Mouse (Mus musculus): Measurements from ENCODE around the gene Tob2. TPM values are rescaled to one million over a fixed set of nuclear protein-coding genes. Genes with fewer than 3 reads are reported as not detected.

Tob2 gene
- polyA plus RNA-seq, 1 experiment from 2014 or later = 25.3 TPM

DNA sequence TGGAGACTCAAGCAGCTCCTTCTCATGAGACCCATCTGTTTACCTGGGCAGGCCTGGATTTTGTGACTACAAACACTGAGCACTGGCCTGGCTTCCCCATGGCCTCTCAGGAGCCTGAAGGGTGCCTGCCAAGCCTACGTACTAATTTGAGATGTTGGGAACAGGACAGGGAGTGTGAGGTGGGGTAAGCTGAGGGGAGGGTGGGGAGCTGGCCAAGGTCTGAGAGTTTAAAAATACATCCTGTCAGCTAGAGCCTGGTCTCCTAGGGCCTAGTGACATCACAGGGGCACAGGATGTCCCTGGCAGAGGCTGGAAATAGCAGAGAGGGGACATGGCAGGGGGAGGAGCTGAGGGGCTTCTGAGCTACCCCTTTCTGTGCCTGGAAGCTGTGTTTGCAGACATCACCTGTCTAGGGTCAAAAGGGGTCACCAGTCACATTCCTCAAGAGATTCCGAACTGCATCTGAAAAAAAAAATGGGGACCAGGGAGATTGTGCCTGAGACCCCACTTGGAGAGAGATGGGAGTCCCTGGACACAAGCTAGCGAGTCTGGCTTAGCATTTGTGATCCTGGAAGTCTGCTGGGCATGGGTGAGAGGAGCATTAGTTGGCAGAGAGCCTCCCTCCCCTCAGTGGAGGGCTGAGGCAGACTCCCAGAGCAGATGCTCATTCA lies 24.3 kb downstream of the Tob2 start:
- no peaks in the 10 kb centered on the region for H3K36me3 ChIP-seq (ENCODE audit: control insufficient read depth, insufficient read depth, low read length)
- H3K27ac ChIP-seq (ENCODE audit: low read length) = no peak overlapping the region
- no peak for ATAC-seq
- no peaks in the 10 kb centered on the region for H3K27me3 ChIP-seq (replicated peaks; ENCODE audit: control insufficient read depth, insufficient read depth, low read length)
- 62% methylated on average over 3 of the region's 3 CpGs for WGBS
- H3K4me1 ChIP-seq (ENCODE audit: control insufficient read depth, insufficient read depth, low read length) = peaks cover 28% of the 10 kb centered on the region
- H3K9ac ChIP-seq (ENCODE audit: low read depth, low read length) = no peak overlapping the region
- no peak overlapping the region for H3K4me3 ChIP-seq (ENCODE audit: low read length)
- no peak overlapping the region for H3K4me2 ChIP-seq (ENCODE audit: low read depth, low read length)
- H3K9me3 ChIP-seq (ENCODE audit: control insufficient read depth, low read length) = no peaks in the 10 kb centered on the region

DNA sequence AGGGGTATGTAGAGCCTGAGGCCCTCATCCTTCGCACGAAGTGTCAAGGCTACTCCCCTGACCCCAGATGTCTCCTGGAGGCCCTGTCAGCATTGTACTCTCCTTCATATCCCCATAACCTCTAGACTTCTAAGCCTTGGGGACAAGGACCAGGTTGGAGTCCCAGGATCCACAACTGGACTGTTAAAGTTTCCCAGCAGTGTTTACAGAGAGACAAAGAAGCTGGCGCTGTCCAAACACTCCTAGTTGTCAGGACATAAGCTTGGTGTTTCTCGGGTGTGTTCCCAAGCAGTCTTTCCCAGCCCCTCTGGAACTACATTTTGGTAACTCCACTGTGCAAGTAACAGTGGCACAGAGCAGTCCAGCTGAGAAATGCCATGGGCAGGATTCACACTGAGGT lies 25.1 kb downstream of the Tob2 start:
- no peak for ATAC-seq
- no peak overlapping the region for H3K4me2 ChIP-seq (ENCODE audit: low read depth, low read length)

DNA sequence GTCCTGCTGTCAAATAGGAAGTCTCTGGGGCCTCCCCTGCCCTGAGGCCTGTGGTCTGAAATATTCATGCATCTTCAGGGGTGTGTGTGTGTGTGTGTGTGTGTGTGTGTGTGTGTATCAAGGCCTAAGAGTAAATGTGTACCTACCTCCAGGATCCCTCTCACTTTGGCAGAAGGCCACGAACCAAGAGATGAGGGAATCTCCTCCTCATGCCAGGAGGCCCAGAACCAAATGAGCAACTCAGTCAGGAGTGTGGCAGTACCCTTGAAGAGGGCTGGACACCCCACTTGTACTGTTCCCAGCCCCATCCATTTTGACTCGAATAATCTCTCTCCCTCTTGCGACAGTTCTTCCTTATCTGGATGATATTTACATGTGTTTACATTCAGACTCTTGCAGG lies 26.4 kb downstream of the Tob2 start:
- WGBS = 72% methylated on average over 3 of the region's 3 CpGs
- no peak overlapping the region for H3K27ac ChIP-seq (ENCODE audit: low read length)

More for the DNA sequence above, 25.1 kb downstream of the Tob2 start:
- H3K4me3 ChIP-seq (ENCODE audit: low read length) = no peak overlapping the region
- no peak overlapping the region for H3K27ac ChIP-seq (ENCODE audit: low read length)
- no peaks in the 10 kb centered on the region for H3K27me3 ChIP-seq (replicated peaks; ENCODE audit: control insufficient read depth, insufficient read depth, low read length)
- H3K4me1 ChIP-seq (ENCODE audit: control insufficient read depth, insufficient read depth, low read length) = peaks cover 28% of the 10 kb centered on the region
- H3K36me3 ChIP-seq (ENCODE audit: control insufficient read depth, insufficient read depth, low read length) = no peaks in the 10 kb centered on the region
- no peaks in the 10 kb centered on the region for H3K9me3 ChIP-seq (ENCODE audit: control insufficient read depth, low read length)
- 63% methylated on average over 4 of the region's 4 CpGs for WGBS
- no peak overlapping the region for H3K9ac ChIP-seq (ENCODE audit: low read depth, low read length)

DNA sequence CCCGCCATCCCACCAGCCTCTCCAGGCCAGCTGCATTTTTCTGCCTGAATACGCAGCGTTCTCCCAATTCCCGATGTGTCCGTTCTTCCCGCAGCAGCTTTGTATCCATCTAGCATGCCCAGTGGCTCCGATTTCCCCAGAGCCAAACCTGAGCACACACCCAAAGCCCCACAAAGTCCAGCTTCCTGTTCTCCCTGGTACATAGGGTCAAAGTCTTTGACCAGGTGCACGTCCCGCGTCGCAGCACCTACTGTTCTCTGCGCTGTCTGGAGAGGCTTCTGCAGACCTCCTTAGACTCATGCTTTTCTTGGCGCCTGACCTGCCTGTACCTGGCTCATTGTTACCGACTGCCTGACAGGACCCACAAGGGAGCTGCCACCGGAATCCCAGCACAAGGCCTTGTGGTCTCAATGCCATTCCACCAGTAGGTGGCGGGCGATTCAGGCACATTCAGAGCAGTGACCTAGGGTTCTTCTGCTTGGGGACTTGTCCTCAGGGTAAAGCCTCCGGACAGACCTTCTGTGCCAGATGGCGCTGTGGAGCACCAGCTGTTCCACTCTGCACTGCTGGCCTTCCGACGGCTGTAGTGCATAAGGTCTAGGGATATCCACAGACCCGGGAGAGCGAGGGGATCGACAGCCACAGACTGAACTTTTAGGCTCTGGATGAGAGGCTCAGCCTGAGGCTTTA lies 27.3 kb downstream of the Tob2 start:
- ATAC-seq = peak; percentile 89
- H3K36me3 ChIP-seq (ENCODE audit: control insufficient read depth, insufficient read depth, low read length) = no peaks in the 10 kb centered on the region
- peak overlapping the region; percentile 74 for H3K27ac ChIP-seq (ENCODE audit: low read length)
- H3K4me1 ChIP-seq (ENCODE audit: control insufficient read depth, insufficient read depth, low read length) = peaks cover 18% of the 10 kb centered on the region
- H3K4me2 ChIP-seq (ENCODE audit: low read depth, low read length) = peak overlapping the region; percentile 53
- H3K4me3 ChIP-seq (ENCODE audit: low read length) = peak overlapping the region; percentile 26; the same call in 1 of the 2 replicates
- H3K9me3 ChIP-seq (ENCODE audit: control insufficient read depth, low read length) = no peaks in the 10 kb centered on the region
- no peaks in the 10 kb centered on the region for H3K27me3 ChIP-seq (replicated peaks; ENCODE audit: control insufficient read depth, insufficient read depth, low read length)
- WGBS = 14% methylated on average over 24 of the region's 24 CpGs
- H3K9ac ChIP-seq (ENCODE audit: low read depth, low read length) = peak overlapping the region; percentile 50

More for the DNA sequence above, 26.4 kb downstream of the Tob2 start:
- H3K4me1 ChIP-seq (ENCODE audit: control insufficient read depth, insufficient read depth, low read length) = peaks cover 26% of the 10 kb centered on the region
- no peaks in the 10 kb centered on the region for H3K9me3 ChIP-seq (ENCODE audit: control insufficient read depth, low read length)
- H3K36me3 ChIP-seq (ENCODE audit: control insufficient read depth, insufficient read depth, low read length) = no peaks in the 10 kb centered on the region
- no peak overlapping the region for H3K9ac ChIP-seq (ENCODE audit: low read depth, low read length)
- H3K4me3 ChIP-seq (ENCODE audit: low read length) = no peak overlapping the region
- no peak for ATAC-seq
- no peak overlapping the region for H3K4me2 ChIP-seq (ENCODE audit: low read depth, low read length)
- no peaks in the 10 kb centered on the region for H3K27me3 ChIP-seq (replicated peaks; ENCODE audit: control insufficient read depth, insufficient read depth, low read length)

DNA sequence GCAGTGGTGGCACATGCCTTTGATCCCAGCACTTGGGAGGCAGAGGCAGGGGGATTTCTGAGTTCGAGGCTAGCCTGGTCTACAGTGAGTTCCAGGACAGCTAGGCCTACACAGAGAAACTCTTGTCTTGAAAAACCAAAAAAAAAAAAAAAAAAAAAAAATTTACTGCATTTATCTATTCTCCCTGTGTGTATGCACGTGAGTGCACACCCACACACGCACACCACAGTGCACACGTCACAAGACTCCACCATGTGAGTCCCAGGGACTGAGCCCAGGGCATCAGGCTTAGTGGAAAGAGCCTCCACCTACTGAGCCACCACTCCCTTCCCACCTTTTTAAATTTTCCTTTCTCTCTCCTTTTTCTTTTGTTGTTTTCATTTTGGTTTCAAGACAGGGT lies 28.1 kb downstream of the Tob2 start:
- WGBS = 78% methylated on average over 4 of the region's 4 CpGs
- H3K9ac ChIP-seq (ENCODE audit: low read depth, low read length) = peak overlapping the region; percentile 50; the same call in 1 of the 2 replicates
- H3K27me3 ChIP-seq (replicated peaks; ENCODE audit: control insufficient read depth, insufficient read depth, low read length) = no peaks in the 10 kb centered on the region
- H3K9me3 ChIP-seq (ENCODE audit: control insufficient read depth, low read length) = no peaks in the 10 kb centered on the region
- ATAC-seq = no peak
- no peak overlapping the region for H3K4me3 ChIP-seq (ENCODE audit: low read length)
- H3K4me2 ChIP-seq (ENCODE audit: low read depth, low read length) = no peak overlapping the region
- no peaks in the 10 kb centered on the region for H3K36me3 ChIP-seq (ENCODE audit: control insufficient read depth, insufficient read depth, low read length)
- no peak overlapping the region for H3K27ac ChIP-seq (ENCODE audit: low read length)
- H3K4me1 ChIP-seq (ENCODE audit: control insufficient read depth, insufficient read depth, low read length) = peaks cover 11% of the 10 kb centered on the region

DNA sequence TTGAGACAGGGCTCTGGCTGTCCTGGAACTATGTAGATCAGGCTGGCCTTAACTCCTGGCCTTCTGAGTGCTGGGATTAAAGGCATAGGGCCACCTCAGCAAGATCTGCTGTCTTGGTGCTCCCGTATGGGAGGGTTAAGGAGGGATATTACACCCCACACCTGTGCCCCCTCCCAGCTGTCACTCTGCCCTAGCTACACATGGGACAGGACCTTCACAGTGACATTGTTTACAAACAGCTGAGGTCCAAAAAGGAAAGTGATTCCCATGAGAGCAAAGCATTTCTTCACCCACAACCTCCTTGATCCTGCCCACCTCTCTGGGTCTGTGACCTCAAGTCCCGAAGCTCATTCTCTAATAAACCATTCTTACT lies 29.4 kb downstream of the Tob2 start:
- no peak overlapping the region for H3K4me3 ChIP-seq (ENCODE audit: low read length)
- no peak overlapping the region for H3K9ac ChIP-seq (ENCODE audit: low read depth, low read length)
- H3K4me2 ChIP-seq (ENCODE audit: low read depth, low read length) = no peak overlapping the region
- H3K36me3 ChIP-seq (ENCODE audit: control insufficient read depth, insufficient read depth, low read length) = no peaks in the 10 kb centered on the region
- H3K9me3 ChIP-seq (ENCODE audit: control insufficient read depth, low read length) = no peaks in the 10 kb centered on the region
- H3K27ac ChIP-seq (ENCODE audit: low read length) = no peak overlapping the region
- no peaks in the 10 kb centered on the region for H3K27me3 ChIP-seq (replicated peaks; ENCODE audit: control insufficient read depth, insufficient read depth, low read length)
- peaks cover 7% of the 10 kb centered on the region; the same call in 1 of the 2 replicates for H3K4me1 ChIP-seq (ENCODE audit: control insufficient read depth, insufficient read depth, low read length)
- ATAC-seq = no peak
- WGBS = 62% methylated on average over 2 of the region's 2 CpGs

DNA sequence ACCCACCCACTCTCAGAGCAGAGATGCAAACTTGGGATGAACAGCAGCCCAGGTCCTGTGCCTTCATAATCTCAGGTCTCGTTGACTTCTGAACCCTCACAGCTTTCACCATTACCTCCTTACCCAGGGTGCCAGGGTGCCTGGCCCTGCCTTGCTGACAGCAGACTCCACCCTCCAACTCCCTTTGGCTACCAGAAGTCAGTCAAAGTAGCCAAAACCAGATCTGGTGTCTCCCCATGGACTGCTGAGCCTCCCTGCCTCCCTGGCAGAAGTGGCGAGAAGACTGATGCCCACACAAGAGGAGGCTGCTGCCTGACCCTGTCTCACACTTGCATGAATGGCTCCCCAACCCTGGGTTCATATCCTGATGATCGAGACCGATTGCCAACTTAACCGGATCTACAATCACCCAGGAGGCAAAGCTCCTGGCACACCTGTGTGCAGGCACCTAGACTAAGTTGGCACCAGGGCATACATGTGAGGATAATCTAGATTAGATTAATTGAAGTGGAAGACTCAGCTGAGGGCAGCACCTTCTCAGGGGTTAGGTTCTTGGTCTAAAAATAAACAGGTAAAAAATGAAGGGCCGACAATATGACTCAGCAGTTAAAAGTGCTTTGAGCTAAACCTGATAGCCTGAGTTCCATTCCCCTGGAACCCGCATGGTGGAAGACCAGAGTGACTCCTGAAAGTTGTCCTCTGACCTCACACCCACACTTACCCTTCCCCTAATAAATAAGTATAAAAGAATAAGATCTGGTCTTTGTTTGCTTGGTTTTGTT lies 30.0 kb downstream of the Tob2 start:
- H3K27me3 ChIP-seq (replicated peaks; ENCODE audit: control insufficient read depth, insufficient read depth, low read length) = no peaks in the 10 kb centered on the region
- no peak overlapping the region for H3K4me3 ChIP-seq (ENCODE audit: low read length)
- H3K9ac ChIP-seq (ENCODE audit: low read depth, low read length) = no peak overlapping the region
- H3K4me2 ChIP-seq (ENCODE audit: low read depth, low read length) = no peak overlapping the region
- H3K27ac ChIP-seq (ENCODE audit: low read length) = no peak overlapping the region
- H3K4me1 ChIP-seq (ENCODE audit: control insufficient read depth, insufficient read depth, low read length) = peaks cover 7% of the 10 kb centered on the region; the same call in 1 of the 2 replicates
- no peak for ATAC-seq
- 87% methylated on average over 7 of the region's 7 CpGs for WGBS
- no peaks in the 10 kb centered on the region for H3K9me3 ChIP-seq (ENCODE audit: control insufficient read depth, low read length)
- no peaks in the 10 kb centered on the region for H3K36me3 ChIP-seq (ENCODE audit: control insufficient read depth, insufficient read depth, low read length)

DNA sequence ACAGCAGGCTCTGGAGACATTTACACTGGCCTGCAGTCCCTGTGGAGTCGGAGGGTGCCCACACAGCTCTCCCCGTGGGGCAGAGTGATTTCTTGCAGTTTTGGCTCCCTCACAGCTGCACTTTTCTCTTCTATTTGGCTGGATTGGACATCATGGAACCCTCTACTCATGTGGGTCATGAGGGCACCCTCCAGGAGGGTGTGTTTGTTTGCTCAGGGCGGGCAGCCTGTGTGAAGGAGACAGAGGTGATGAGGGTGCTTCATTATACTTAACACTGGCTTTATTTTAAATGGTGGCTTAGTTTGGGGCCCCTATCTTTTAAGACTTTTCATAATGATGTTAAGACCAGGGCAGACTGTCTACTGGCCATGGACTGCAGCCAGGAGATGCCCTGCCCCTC lies 33.8 kb downstream of the Tob2 start:
- 0 out of 2 replicates have a peak, but pooled peaks cover 3% of the 10 kb centered on the region for H3K36me3 ChIP-seq (ENCODE audit: control insufficient read depth, insufficient read depth, low read length)

DNA sequence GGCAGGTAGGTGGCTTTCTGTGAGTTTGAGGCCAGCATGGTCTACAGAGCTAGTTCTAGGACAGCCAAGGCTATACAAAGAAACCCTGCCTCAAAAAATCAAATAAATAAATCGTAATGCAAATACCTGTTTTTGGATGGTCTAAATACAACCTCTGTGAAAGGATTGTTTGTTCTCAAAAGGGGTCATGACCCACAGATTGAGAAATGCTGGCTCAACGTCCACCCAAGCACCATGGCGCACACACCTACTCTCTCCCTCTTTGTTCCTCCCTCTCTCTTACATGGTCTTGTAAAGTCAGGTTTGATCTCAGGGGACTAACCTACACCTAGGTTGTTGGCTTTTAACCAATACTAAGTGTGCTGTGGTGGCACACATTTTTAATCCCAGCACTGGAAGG lies 36.0 kb downstream of the Tob2 start:
- 80% methylated on average over 3 of the region's 3 CpGs for WGBS

More for the DNA sequence above, 33.8 kb downstream of the Tob2 start:
- no peak overlapping the region for H3K4me2 ChIP-seq (ENCODE audit: low read depth, low read length)
- WGBS = 69% methylated on average over 3 of the region's 3 CpGs
- no peak for ATAC-seq
- H3K27me3 ChIP-seq (replicated peaks; ENCODE audit: control insufficient read depth, insufficient read depth, low read length) = no peaks in the 10 kb centered on the region
- no peaks in the 10 kb centered on the region for H3K4me1 ChIP-seq (ENCODE audit: control insufficient read depth, insufficient read depth, low read length)
- no peaks in the 10 kb centered on the region for H3K9me3 ChIP-seq (ENCODE audit: control insufficient read depth, low read length)
- no peak overlapping the region for H3K27ac ChIP-seq (ENCODE audit: low read length)
- no peak overlapping the region for H3K9ac ChIP-seq (ENCODE audit: low read depth, low read length)
- no peak overlapping the region for H3K4me3 ChIP-seq (ENCODE audit: low read length)

More for the DNA sequence above, 36.0 kb downstream of the Tob2 start:
- Histone ChIP-seq H3K4me3 (ENCODE audit: low read length) (no peak overlapping the region), H3K27me3 (replicated peaks; ENCODE audit: control insufficient read depth, insufficient read depth, low read length) (no peaks in the 10 kb centered on the region), H3K36me3 (ENCODE audit: control insufficient read depth, insufficient read depth, low read length) (0 out of 2 replicates have a peak, but pooled peaks cover 3% of the 10 kb centered on the region), H3K4me1 (ENCODE audit: control insufficient read depth, insufficient read depth, low read length) (no peaks in the 10 kb centered on the region), H3K4me2 (ENCODE audit: low read depth, low read length) (no peak overlapping the region), H3K27ac (ENCODE audit: low read length) (no peak overlapping the region), H3K9me3 (ENCODE audit: control insufficient read depth, low read length) (no peaks in the 10 kb centered on the region), H3K9ac (ENCODE audit: low read depth, low read length) (no peak overlapping the region)
- ATAC-seq = no peak

Measured in intestine, embryonic 16.5 days (tissue).